Mouse (Mus musculus): Measurements from ENCODE around the gene Myo6. TPM values are rescaled to one million over a fixed set of nuclear protein-coding genes. Genes with fewer than 3 reads are reported as not detected.

Gene Myo6
- total RNA-seq (2022), result 10 to 100 TPM; 27.8 to 51.3 (median 42.8) TPM

- peak; percentile 90 for DNase-seq
These were observed at the start of gene Myo6 for GRCm38 (mm10) chr9:80164611-80165474. TSS of gene Myo6 (plus strand) at chr9:80165031.

- no peak for DNase-seq
These were observed 18.7 kb upstream of the Myo6 start for GRCm38 (mm10) chr9:80145992-80146587.

GRCm38 (mm10) chr9:80149594-80149993, 15.2 kb upstream of the Myo6 start:
- DNase-seq, result no peak

- peak; percentile 29 for DNase-seq
These were observed 9.6 kb upstream of the Myo6 start for GRCm38 (mm10) chr9:80155277-80155676.

GRCm38 (mm10) chr9:80156780-80157179, 8.1 kb upstream of the Myo6 start:
- DNase-seq, result no peak

GRCm38 (mm10) chr9:80157840-80158465, 6.9 kb upstream of the Myo6 start:
- no peak for DNase-seq

- no peak for DNase-seq
These were observed 5.9 kb upstream of the Myo6 start for GRCm38 (mm10) chr9:80158937-80159336.

GRCm38 (mm10) chr9:80161451-80161850, 3.4 kb upstream of the Myo6 start:
- no peak for DNase-seq

- DNase-seq, result no peak
These were observed 1.6 kb upstream of the Myo6 start for GRCm38 (mm10) chr9:80163126-80163723.

GRCm38 (mm10) chr9:80164191-80164590, 640 bp upstream of the Myo6 start:
- no peak for DNase-seq

- DNase-seq, result no peak
These were observed 859 bp downstream of the Myo6 start for GRCm38 (mm10) chr9:80165690-80166089.

- DNase-seq, result no peak
These were observed 1.6 kb downstream of the Myo6 start for GRCm38 (mm10) chr9:80166425-80166824.

- no peak for DNase-seq
These were observed 2.3 kb downstream of the Myo6 start for GRCm38 (mm10) chr9:80167089-80167488.

- no peak for DNase-seq
These were observed 4.7 kb downstream of the Myo6 start for GRCm38 (mm10) chr9:80169551-80169950.

- DNase-seq, result no peak
These were observed 6.4 kb downstream of the Myo6 start for GRCm38 (mm10) chr9:80171241-80171640.

- DNase-seq, result no peak
These were observed 7.8 kb downstream of the Myo6 start for GRCm38 (mm10) chr9:80172396-80173222.

GRCm38 (mm10) chr9:80173629-80174028, 8.8 kb downstream of the Myo6 start:
- DNase-seq, result no peak

- no peak for DNase-seq
These were observed 12.1 kb downstream of the Myo6 start for GRCm38 (mm10) chr9:80176696-80177478.

GRCm38 (mm10) chr9:80178670-80179069, 13.8 kb downstream of the Myo6 start:
- DNase-seq, result no peak

GRCm38 (mm10) chr9:80179688-80180087, 14.9 kb downstream of the Myo6 start:
- no peak for DNase-seq

- no peak for DNase-seq
These were observed 15.9 kb downstream of the Myo6 start for GRCm38 (mm10) chr9:80180771-80181170.

Data from adrenal gland, adult 8-10 months (tissue).